Mouse (Mus musculus) embryonic fibroblast, embryonic 13.5 days (primary cell): Measurements from ENCODE around the gene Pum1. TPM values are rescaled to one million over a fixed set of nuclear protein-coding genes. Genes with fewer than 3 reads are reported as not detected.
"Not testable (repeated sequence)": the region's sequence is repeated elsewhere in the genome, so short reads cannot be mapped to it uniquely, and the experiment has no call there.

Source experiments
- H3K27ac ChIP-seq: 2 replicates; pipeline ENCODE4 v1.5.1; 2012; ENCODE audit warnings: low read length, control low read depth, inconsistent platforms; ENCODE audit not compliant: insufficient read depth
- H3K4me1 ChIP-seq: 2 replicates; pipeline ENCODE4 v1.6.1; 2011; ENCODE audit warnings: low read length; ENCODE audit not compliant: control insufficient read depth, insufficient read depth
- H3K4me3 ChIP-seq: 2 replicates; pipeline ENCODE4 v1.5.1; 2011; ENCODE audit warnings: mild to moderate bottlenecking, control low read depth, low read length; ENCODE audit not compliant: insufficient read depth
- CTCF ChIP-seq: IDR thresholded peaks from 2 replicates; pipeline ENCODE4 v1.5.1; 2011; ENCODE audit warnings: mild to moderate bottlenecking, control low read depth, low read length, moderate library complexity, borderline replicate concordance; ENCODE audit not compliant: insufficient read depth
- POLR2A ChIP-seq: IDR thresholded peaks from 2 replicates; pipeline ENCODE4 v1.6.1; 2011; ENCODE audit warnings: low read depth, mild to moderate bottlenecking, control low read depth, low read length, moderate library complexity
- polyA plus RNA-seq: library from polyadenylated mRNA; stranded (reverse); fragments of >200 nt; gene quantifications from 2 replicates; pipeline ENCODE4 v1.2.4, GENCODE M21; 2011; ENCODE audit warnings: low read depth; ENCODE audit not compliant: missing spikeins, insufficient read length

Pum1 gene
- polyA plus RNA-seq, 1 experiment, result 52.7 TPM

DNA sequence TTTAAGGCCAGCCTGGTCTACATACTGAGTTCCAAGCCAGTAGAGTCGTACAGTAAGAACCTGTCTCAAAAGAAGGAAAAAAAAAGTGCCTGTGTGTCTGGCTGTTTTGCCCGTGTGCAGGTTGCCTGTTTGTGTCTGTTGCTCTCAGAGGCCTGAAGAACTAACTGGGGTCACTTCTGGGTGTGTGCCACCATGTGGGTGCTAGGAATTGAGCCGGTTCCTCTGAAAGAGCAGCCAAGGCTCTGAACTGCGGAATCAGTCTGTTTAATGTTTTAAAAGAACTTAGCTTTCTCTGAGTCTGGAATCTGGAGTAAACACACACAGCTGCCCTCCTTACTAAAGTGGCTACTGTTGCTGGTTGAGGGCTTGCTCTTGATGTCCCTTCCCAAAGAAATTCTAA, 11.8 kb upstream of the Pum1 start:
- H3K4me1 ChIP-seq, result no peaks in the 10 kb centered on the region
- H3K27ac ChIP-seq, result no peak overlapping the region
- no peak for TF ChIP-seq POLR2A
- no peak for TF ChIP-seq CTCF
- H3K4me3 ChIP-seq, result no peak overlapping the region

DNA sequence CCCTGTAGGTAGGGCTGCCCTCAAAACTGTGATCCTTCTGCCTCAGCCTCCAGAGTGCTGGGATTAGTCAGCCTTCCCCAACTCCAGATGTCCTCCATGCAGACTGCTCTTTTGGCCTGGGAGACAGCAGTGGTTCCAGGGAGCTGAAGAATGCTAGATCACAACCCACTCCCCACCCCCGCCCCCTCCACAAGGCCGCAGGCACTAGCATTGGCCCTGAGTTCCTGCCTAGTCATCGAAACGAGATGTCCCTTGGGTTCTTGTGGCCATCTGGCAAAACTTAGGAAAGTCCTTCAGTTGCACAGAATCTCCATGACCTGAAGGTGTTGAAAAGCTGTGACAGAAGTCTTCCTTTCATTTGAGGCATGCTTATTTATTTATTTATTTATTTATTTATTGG, 10.6 kb upstream of the Pum1 start:
- TF ChIP-seq POLR2A (no peak), CTCF (no peak)
- Histone ChIP-seq H3K4me1 (no peaks in the 10 kb centered on the region), H3K4me3 (no peak overlapping the region), H3K27ac (no peak overlapping the region)

DNA sequence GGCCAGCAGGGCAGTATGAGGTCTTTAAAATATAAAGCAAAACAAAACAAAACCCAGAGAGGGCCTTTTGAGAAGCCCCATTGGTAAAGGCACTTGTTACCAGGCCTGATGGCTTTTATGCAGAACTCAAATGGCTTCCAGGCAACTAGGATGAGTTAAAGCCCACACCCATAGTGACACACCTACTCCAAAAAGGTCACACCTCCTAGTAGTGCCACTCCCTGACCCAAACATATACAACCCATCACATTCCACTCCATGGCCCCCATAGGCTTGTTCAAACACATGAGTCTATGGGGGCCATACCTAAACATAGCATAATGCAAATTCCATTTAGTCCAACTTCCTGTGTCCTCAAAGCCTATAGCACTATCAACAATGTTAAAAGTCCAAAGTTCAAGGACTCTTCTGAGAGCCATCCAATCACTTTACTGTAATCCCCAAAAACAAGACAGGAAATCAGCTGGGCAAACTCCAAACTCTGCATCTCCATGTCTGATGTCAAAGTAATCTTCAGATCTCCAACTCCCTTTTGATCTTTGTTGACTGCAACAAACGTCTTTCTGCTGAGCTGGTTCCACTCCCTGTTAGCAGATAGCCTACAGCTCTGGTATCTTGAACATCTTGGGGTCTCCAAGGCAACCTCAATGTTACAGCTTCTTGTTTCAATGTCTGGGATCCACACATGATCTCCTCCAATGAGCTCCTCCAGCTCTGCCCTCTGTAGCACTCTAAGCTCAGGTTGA, 5.1 kb upstream of the Pum1 start:
- Histone ChIP-seq H3K4me3 (no peak overlapping the region), H3K4me1 (no peaks in the 10 kb centered on the region), H3K27ac (no peak overlapping the region)
- TF ChIP-seq POLR2A (no peak), CTCF (no peak)

DNA sequence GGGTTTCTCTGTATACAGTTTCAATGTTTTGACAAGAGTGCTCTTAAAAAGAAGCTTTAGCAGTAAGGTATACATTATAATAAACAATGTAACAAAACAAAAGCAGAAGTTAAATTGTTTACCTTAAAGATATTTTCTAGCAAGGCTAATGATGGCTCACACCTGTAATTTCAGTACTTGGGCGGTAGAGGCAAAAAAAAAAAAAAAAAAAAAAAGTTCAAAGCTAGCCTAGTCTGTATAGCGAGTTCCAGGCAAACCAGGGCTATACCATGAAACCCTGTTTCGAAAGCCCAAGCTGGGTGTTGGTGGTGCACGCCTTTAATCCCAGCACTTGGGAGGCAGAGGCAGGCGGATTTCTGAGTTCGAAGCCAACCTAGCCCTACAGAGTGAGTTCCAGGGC, 3.7 kb upstream of the Pum1 start:
- no peak overlapping the region for H3K4me3 ChIP-seq
- TF ChIP-seq POLR2A, result no peak
- no peak for TF ChIP-seq CTCF
- no peaks in the 10 kb centered on the region for H3K4me1 ChIP-seq
- no peak overlapping the region for H3K27ac ChIP-seq

DNA sequence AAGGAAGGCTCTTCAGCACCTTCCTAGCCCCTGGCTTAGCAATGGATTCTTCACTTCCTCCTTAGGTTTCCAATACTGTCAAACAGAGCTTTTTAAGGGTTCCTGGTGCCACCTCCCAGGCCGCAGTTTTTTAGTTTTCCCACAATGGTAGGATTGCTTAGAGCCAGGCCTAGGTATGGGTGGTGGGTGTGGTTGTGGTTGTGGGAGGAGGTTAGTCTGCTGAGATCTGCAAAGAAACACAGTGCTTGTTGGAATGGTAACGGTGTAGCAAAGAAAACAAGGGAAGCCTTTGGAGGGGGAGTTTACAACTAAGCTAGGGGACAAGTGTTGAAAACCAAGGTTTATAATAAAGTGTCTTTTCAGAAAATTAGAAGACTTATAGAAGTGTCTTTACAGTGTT, 3.0 kb upstream of the Pum1 start:
- no peak for TF ChIP-seq CTCF
- TF ChIP-seq POLR2A, result no peak
- Histone ChIP-seq H3K4me3 (no peak overlapping the region), H3K4me1 (no peaks in the 10 kb centered on the region), H3K27ac (no peak overlapping the region)

DNA sequence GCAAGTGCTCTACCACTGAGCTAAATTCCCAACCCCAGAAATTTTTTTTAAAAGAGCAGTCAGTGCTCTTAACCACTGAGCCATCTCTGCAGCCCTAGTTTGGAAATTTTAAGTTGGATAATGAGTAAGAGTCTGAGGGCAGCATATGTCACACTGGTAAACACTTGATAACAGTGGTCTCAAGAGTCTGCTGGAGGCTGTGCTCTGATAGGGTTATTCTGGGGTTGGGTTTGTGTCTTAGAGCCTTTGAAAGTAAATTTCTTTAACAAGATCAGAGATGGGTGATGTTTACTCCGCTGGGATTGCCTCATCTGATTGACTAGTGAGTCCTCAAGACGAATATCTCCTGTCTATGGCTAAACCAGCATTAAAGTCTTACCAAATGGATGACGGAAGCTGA, 2.0 kb upstream of the Pum1 start:
- TF ChIP-seq POLR2A, result no peak
- TF ChIP-seq CTCF, result no peak
- Histone ChIP-seq H3K4me1 (no peaks in the 10 kb centered on the region), H3K4me3 (no peak overlapping the region), H3K27ac (no peak overlapping the region)

DNA sequence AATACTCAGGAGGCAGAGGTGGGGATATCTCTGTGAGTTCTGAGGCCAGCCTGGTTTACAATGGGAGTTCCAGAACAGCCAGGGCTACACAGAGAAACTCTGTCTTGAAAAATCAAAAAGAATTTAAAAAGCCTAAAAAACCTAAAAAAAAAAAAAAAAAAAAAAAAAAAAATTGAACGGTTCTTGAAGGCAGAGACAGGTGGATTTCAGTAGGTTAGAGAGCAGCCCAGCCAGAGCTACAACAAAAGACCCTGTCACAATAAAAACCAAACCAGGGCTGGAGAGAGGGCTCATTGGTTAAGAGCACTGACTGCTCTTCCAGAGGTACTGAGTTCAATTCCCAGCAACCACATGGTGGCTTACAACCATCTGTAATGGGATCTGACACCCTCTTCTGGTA, 816 bp upstream of the Pum1 start:
- not testable (repeated sequence) for H3K4me1 ChIP-seq, H3K4me3 ChIP-seq, H3K27ac ChIP-seq

DNA sequence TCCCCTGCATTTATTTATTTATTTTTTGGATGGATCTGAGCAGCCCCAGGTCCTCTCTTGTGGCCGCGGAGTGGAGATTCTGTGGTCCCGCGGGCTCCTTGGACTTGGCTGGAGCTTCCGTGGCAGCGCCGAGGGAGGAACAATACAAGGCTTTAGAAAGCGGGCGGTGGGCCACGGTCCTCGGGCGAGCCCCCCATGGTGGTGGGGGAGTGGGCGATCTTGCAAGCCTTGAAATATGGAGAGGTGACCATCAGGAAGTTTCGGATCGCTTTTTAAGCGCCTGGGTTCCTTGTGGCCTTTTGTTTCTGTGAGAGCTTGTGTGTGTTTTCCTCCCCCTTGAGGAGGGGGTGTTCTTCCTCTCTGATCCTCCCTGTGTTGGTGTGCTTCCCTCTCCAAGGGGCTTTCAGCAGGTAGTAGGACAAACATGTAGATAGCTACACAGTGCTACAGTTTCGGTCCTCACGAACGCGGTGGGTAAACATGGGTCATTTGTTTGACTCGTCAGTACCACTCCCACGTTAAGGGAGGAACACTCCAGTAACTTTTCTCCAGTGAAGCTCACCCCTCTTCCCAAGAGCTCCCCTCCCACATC, 785 bp downstream of the Pum1 start:
- TF ChIP-seq CTCF, result no peak
- peak; percentile 65 for TF ChIP-seq POLR2A
- peak overlapping the region; percentile 86 for H3K27ac ChIP-seq
- peak overlapping the region; percentile 91 for H3K4me3 ChIP-seq

DNA sequence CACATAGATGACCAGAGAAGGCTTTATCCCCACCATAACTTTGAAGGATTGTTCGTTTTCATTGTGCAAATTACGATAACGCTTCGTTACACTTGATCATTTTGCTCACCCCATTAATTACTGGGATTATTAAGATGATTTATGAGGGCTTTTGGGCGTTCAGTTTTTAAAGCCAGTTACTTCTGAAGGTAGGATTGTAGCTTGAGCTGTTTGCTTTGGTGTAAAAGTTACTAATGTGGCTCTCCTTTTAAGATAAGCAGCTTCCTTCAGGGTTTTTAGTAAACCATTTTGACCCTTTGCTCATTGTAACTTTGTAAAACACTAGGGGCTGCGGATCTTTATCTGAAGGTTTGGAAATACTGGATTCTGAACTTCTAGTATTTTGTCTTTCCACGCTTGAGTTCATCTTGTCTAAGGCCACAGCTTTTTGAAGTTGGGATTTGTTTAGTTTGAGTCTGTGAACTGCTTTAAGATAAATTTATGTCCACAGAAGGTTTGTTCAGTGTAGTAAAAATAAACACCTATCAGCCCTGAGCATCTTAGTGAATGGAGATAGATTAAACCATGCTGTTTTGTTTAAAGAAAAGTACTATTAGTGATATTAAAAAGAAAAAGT, 1.4 kb downstream of the Pum1 start:
- TF ChIP-seq POLR2A (no peak), CTCF (no peak)
- Histone ChIP-seq H3K27ac (0 out of 2 replicates have a peak overlapping the region, but pooled peaks have one; percentile 86), H3K4me1 (peaks cover 3% of the 10 kb centered on the region), H3K4me3 (peak overlapping the region; percentile 91)

More for the DNA sequence above, 785 bp downstream of the Pum1 start:
- H3K4me1 ChIP-seq, result peaks cover 3% of the 10 kb centered on the region

DNA sequence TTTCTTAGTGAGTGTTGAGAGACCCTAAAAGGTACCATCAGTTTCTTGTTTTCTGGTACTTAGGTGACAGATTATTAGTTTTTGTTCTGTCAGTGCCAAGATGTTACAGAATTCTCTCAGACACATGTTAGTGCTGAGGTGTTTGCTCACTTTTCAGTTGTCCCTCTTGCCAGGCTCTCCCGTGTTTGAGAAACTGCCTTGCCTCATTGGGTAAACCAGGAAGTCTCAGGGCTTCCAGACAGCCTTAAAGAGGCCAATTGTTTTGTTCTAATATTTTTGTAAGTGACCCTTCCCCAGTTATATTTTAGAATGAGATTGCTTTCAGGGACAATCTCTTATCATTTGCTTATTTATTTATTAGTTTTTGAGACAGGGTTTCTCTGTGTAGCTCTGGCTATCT, 2.1 kb downstream of the Pum1 start:
- Histone ChIP-seq H3K4me1 (peaks cover 3% of the 10 kb centered on the region), H3K4me3 (peak overlapping the region; percentile 41), H3K27ac (no peak overlapping the region)
- no peak for TF ChIP-seq CTCF
- no peak for TF ChIP-seq POLR2A
